Mouse (Mus musculus) gonadal fat pad, adult 2 months (tissue): ENCODE measurements around the gene Dusp12. TPM values are rescaled to one million over a fixed set of nuclear protein-coding genes. Genes with fewer than 3 reads are reported as not detected.

Experiments used
- DNase-seq: peaks from one replicate; pipeline ENCODE4 v3.0.0-alpha.2; 2012; ENCODE audit warnings: low read depth
- polyA plus RNA-seq: library from polyadenylated mRNA; depleted of rRNA; stranded (reverse); fragments of >200 nt; gene quantifications from 2 replicates; pipeline ENCODE4 v1.2.3, GENCODE M21; 2012

Gene Dusp12
- polyA plus RNA-seq, 1 experiment = 15.9 TPM

- no peak for DNase-seq
Measured at GRCm38 (mm10) chr1:170898413-170899075, 13.2 kb upstream of the Dusp12 start.

DNA sequence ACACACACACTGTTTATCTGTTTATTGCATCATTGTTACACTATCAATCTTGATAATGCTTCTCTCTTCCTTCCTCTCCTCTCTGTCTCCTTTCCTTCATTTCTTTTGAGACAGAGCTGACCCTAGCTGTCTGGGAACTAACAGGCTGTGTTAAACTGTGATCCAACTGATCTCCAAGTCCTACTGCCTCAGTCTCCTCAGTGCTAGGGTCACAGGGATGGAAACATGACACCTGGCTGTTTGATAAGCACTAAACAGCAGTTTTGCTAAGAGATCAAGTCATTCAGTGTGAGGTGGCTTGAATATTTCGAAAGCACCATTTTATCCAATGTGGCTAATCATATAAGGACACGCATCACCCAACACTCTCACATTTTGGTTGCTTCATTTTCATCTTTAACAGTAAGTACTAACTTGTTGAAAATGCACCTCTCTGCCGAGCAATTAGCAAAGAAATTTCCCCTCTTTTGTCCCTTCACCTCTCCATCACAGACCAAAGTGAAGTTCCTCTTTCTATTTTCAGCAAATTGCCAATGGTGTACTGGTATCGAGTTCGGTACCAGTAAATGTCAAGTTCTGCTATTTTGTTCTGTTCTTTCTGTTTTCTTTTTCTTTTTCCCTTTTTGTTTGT, 11.4 kb upstream of the Dusp12 start:
- DNase-seq = no peak

- no peak for DNase-seq
Measured at GRCm38 (mm10) chr1:170894603-170895602, 9.6 kb upstream of the Dusp12 start.

GRCm38 (mm10) chr1:170892279-170892678, 6.9 kb upstream of the Dusp12 start:
- DNase-seq = no peak

DNA sequence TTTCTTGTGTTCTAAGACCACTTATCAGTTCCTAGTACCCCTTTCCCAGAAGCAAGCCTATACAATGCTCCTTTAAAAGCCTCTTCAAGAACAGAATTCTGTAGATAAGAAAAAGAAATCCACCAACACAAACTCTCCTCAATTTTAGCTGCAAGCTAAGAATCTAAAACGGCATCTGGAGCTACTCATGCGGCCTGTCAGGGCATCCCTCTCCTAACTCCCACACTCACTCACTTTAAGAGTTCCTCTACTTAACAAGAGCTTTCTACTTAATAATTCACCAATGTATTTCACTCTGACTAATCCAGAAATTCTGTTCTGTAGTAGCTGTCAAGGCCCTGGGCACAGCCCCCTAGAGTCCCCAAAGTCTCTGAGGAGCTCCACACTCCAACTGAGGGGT, 6.3 kb upstream of the Dusp12 start:
- no peak for DNase-seq

- no peak for DNase-seq
Measured at GRCm38 (mm10) chr1:170889310-170889709, 4.0 kb upstream of the Dusp12 start.

DNA sequence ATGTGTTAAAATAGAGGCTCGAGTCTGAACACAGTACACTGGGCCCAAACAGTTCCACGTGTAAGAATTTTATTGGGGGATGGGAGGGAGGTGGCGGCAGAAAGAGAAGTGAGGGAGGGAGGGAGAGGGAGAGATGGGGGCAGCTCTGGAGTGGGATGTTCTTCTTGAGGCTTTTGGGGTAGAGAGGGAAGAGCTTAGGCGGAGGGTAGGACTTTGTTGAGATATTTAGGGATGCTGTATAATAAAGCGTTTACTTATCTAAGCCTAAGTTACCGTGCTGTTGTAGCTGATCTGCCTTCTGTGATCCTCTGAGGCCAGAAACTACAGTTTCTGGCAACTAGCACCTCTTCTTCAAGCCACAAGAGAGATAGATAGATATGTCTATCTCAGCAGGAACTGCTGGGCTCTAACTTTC, 711 bp upstream of the Dusp12 start:
- DNase-seq = no peak

DNA sequence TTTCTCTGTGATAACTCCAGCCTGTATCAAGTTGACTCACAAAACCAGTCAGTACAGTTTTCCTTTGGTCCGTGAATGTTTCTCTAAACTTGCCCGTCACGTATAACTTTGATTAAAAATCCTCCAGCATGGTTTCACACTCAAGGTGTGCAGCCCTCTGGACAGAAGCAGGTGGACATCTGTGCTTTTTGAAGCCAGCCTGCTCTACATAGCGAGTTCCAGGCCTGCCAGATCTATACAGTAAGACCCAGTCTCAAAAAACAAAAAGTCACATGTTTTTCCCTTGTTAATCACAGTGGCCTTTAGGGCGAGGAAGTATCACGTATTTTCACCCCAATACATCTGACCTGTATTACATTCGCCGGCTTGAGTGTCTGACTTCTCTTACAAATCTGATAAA, 950 bp downstream of the Dusp12 start:
- DNase-seq = no peak

DNA sequence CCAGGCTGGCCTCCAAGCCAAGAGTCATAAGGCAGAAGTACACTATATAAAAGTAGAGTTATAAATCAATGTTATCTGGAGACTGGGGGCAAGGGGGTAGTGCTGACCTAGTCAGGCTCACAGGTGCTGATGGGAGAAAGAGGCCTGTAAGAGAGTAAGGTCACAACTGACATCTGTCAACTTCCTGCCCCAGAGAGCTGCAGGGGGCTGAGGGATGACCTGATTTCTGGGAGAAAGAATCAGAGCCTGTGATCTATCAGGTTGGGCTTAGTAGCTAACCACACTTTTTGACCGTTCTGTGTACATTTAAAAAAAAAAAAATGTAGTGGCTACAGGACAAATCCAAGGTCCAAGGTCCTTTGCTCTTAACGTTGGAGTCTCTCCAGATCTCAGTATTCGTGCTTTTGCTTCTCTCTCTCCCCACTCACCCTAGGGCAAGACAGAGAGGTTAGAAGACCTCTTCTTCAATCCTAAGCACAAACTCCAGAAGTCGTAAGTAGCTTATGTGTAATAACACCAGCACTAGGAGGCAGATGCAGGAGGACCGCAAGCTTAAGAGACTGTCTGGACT, 2.3 kb downstream of the Dusp12 start:
- DNase-seq = no peak

GRCm38 (mm10) chr1:170876906-170877305, 8.4 kb downstream of the Dusp12 start:
- no peak for DNase-seq

DNA sequence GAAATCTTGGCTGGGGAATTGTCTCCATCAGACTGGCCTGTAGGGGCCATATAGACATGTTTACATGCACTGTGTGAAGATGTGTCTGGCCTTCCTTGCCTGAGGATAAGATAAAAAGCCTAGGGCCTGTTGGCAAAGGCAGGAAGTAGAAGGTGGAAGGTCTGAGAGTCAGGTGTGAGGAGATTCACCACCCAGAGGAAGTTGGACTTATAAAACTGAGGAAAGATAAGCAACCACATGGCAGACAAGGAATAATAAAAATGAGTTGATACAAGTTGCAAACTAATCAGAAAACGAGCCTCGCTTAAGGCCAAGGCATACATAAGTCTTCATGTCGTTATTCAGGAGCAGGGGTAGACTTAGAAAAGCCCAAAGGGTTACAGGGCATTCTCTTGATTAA, 9.7 kb downstream of the Dusp12 start:
- no peak for DNase-seq

GRCm38 (mm10) chr1:170871961-170872360, 13.4 kb downstream of the Dusp12 start:
- no peak for DNase-seq

DNA sequence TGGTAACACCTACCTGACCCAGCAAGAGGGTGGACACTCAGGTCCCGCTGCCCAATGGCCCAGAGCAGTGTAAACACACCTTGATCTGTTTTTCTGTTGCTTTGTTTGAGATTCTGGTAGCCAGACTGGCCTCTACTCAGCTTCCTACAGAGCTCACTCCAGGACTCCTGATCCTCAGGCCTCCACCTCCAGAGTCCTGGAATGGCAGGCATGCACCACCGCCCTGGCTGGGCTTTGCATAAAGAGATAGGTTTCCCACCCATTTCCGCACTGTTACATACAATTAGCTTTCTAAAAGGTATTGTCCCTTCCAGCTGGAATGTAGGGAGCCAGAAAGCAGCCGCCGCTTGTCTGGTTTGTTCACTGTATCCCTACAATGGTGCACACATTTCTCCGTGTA, 13.9 kb downstream of the Dusp12 start:
- DNase-seq = no peak

GRCm38 (mm10) chr1:170868905-170869283, 16.4 kb downstream of the Dusp12 start:
- no peak for DNase-seq

DNA sequence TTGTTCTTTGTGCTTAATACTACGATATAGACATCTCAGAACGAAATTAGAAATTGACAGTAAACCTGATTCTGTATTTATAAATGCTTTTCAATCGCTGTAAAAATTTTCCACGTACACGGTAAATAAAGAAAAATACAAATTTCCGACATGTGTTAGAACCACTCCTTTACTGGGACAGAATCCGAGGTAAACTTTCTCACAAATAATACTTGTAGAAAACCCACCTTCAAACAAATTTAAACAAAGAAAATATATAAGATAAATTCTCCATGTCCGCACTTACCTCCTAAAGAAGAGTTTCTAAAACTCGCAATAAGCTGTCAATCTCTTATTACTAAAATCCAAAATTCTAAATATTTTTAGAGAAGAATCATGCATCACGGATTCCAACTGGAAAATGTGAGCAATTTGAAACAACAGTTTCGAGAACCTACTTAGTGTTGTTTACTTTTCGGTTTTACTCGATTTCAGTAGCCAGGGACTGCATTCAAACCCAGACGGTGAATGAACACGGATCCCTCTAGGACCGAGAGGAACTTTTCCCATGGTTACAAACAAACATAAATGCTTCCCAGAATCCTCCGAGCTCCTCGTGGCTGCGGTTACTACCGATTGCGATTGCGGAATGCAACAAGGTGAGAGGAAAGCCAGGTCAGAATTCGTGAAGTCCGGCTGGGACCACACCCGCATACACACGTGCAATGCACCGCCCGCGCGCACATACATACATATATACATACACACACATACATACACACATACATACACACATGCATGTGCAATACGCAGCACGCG, 17.0 kb downstream of the Dusp12 start:
- DNase-seq = peak; percentile 81

GRCm38 (mm10) chr1:170867691-170868105, 17.6 kb downstream of the Dusp12 start, which contains the start of gene Atf6:
Atf6 (minus strand) TSS chr1:170867771.
- peak; percentile 56 for DNase-seq

- DNase-seq = no peak
Measured at GRCm38 (mm10) chr1:170866992-170867690, 18.2 kb downstream of the Dusp12 start.

GRCm38 (mm10) chr1:170865406-170865805, 19.9 kb downstream of the Dusp12 start:
- DNase-seq = no peak

- DNase-seq = no peak
Measured at GRCm38 (mm10) chr1:170864754-170865153, 20.6 kb downstream of the Dusp12 start.

GRCm38 (mm10) chr1:170864234-170864633, 21.1 kb downstream of the Dusp12 start:
- DNase-seq = no peak

DNA sequence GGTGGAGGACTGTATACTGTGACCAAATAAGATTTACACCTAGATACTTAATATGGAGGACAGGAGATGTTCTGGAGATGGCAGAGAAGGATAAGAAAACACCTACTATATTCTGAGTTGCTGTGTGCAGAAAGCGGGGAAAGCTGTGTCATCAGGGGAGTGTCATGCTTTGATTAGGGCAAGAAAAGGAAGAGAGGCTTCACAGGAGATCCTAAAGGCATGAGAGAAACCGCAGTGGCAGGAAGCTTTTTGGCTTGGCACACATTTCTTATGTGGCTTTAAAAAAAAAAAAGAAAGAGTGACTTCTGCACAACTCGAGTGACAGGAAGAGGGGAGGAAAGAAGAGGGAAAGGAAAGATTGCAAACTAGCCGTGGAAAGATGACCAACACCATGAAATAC, 22.3 kb downstream of the Dusp12 start:
- no peak for DNase-seq
